Mouse (Mus musculus): ENCODE data around the gene Vps26b. TPM values are rescaled to one million over a fixed set of nuclear protein-coding genes. Genes with fewer than 3 reads are reported as not detected.

Vps26b gene
- polyA plus RNA-seq, 1 experiment from 2014 or later = 8.5 TPM

GRCm38 (mm10) chr9:26985090-26985613 is 44.7 kb downstream of the Vps26b start:
- H3K9me3 ChIP-seq (replicated peaks; ENCODE audit: control insufficient read depth, low read length) = no peaks in the 10 kb centered on the region
- 61% methylated on average over 2 of the region's 2 CpGs for WGBS (ENCODE audit: insufficient replicate concordance)
- H3K4me2 ChIP-seq (ENCODE audit: low read depth, low read length) = no peak overlapping the region
- ATAC-seq (ENCODE audit: low read depth) = no peak
- no peak overlapping the region for H3K9ac ChIP-seq (ENCODE audit: low read depth, low read length)
- 0 out of 2 replicates have a peak, but pooled peaks cover 2% of the 10 kb centered on the region for H3K36me3 ChIP-seq (ENCODE audit: control insufficient read depth, insufficient read depth)
- H3K27me3 ChIP-seq (ENCODE audit: control insufficient read depth, insufficient read depth, low read depth, low read length) = no peaks in the 10 kb centered on the region
- no peak overlapping the region for H3K4me3 ChIP-seq (ENCODE audit: low read depth, low read length)
- no peak overlapping the region for H3K27ac ChIP-seq (ENCODE audit: low read length)
- no peaks in the 10 kb centered on the region for H3K4me1 ChIP-seq (ENCODE audit: control insufficient read depth, low read depth, low read length)

GRCm38 (mm10) chr9:26978776-26979175 is 51.1 kb downstream of the Vps26b start:
- Histone ChIP-seq H3K9me3 (replicated peaks; ENCODE audit: control insufficient read depth, low read length) (no peaks in the 10 kb centered on the region), H3K27ac (ENCODE audit: low read length) (no peak overlapping the region), H3K27me3 (ENCODE audit: control insufficient read depth, insufficient read depth, low read depth, low read length) (no peaks in the 10 kb centered on the region), H3K9ac (ENCODE audit: low read depth, low read length) (no peak overlapping the region), H3K36me3 (ENCODE audit: control insufficient read depth, insufficient read depth) (peaks cover 6% of the 10 kb centered on the region; the same call in 1 of the 2 replicates), H3K4me3 (ENCODE audit: low read depth, low read length) (no peak overlapping the region), H3K4me1 (ENCODE audit: control insufficient read depth, low read depth, low read length) (no peaks in the 10 kb centered on the region), H3K4me2 (ENCODE audit: low read depth, low read length) (no peak overlapping the region)
- WGBS (ENCODE audit: insufficient replicate concordance) = 74% methylated on average over 3 of the region's 3 CpGs
- no peak for ATAC-seq (ENCODE audit: low read depth)

- no peak overlapping the region for H3K4me3 ChIP-seq (ENCODE audit: low read depth, low read length)
- H3K9ac ChIP-seq (ENCODE audit: low read depth, low read length) = no peak overlapping the region
- no peaks in the 10 kb centered on the region for H3K9me3 ChIP-seq (replicated peaks; ENCODE audit: control insufficient read depth, low read length)
- H3K36me3 ChIP-seq (ENCODE audit: control insufficient read depth, insufficient read depth) = peaks cover 6% of the 10 kb centered on the region; the same call in 1 of the 2 replicates
- H3K27ac ChIP-seq (ENCODE audit: low read length) = no peak overlapping the region
- H3K4me1 ChIP-seq (ENCODE audit: control insufficient read depth, low read depth, low read length) = no peaks in the 10 kb centered on the region
- no peak overlapping the region for H3K4me2 ChIP-seq (ENCODE audit: low read depth, low read length)
- no peak for ATAC-seq (ENCODE audit: low read depth)
- WGBS (ENCODE audit: insufficient replicate concordance) = 72% methylated on average over 9 of the region's 9 CpGs
- no peaks in the 10 kb centered on the region for H3K27me3 ChIP-seq (ENCODE audit: control insufficient read depth, insufficient read depth, low read depth, low read length)
Observed at GRCm38 (mm10) chr9:26977754-26978153, 52.1 kb downstream of the Vps26b start.

Other genes starting within 250 kb of the Vps26b start
- 0.04 and 0.06 TPM in 2 replicates for gene Glb1l2, start 223.6 kb downstream of the Vps26b start, polyA plus RNA-seq (2015; fragmentation: Nextera tagmentation; extraction: Ambion mirVana)
- gene Glb1l3, start 169.2 kb downstream of the Vps26b start, polyA plus RNA-seq (2015; fragmentation: Nextera tagmentation; extraction: Ambion mirVana) = not detected in 2 replicates
- not detected in 2 replicates for gene Gm1110, start 107.0 kb downstream of the Vps26b start, polyA plus RNA-seq (2015; fragmentation: Nextera tagmentation; extraction: Ambion mirVana)
- gene Acad8, start 30.5 kb downstream of the Vps26b start, polyA plus RNA-seq (2015; fragmentation: Nextera tagmentation; extraction: Ambion mirVana) = 13.6 and 14.5 TPM in 2 replicates
- gene Thyn1, start 30.4 kb downstream of the Vps26b start, polyA plus RNA-seq (2015; fragmentation: Nextera tagmentation; extraction: Ambion mirVana) = 39.3 and 40.9 TPM in 2 replicates
- 30.9 and 31.9 TPM in 2 replicates for gene Ncapd3, start 110 bp upstream of the Vps26b start, polyA plus RNA-seq (2015; fragmentation: Nextera tagmentation; extraction: Ambion mirVana)
- gene Jam3, start 125.4 kb upstream of the Vps26b start, polyA plus RNA-seq (2015; fragmentation: Nextera tagmentation; extraction: Ambion mirVana) = 2.9 and 3.0 TPM in 2 replicates